Mouse (Mus musculus) skeletal muscle tissue, adult 2 months (tissue): ENCODE measurements around the gene Pde7b.

Experiments used
- DNase-seq: peaks from one replicate; pipeline ENCODE4 v3.0.0-alpha.2; 2012; ENCODE audit warnings: low read depth, low spot score

The Pde7b gene

GRCm38 (mm10) chr10:20495051-20495450 lies 229.8 kb downstream of the Pde7b start:
- no peak for DNase-seq

GRCm38 (mm10) chr10:20493826-20494455 lies 230.9 kb downstream of the Pde7b start:
- DNase-seq, result no peak

- no peak for DNase-seq
Measured at GRCm38 (mm10) chr10:20492216-20492964, 232.5 kb downstream of the Pde7b start.

GRCm38 (mm10) chr10:20490775-20491174 lies 234.1 kb downstream of the Pde7b start:
- no peak for DNase-seq

GRCm38 (mm10) chr10:20490281-20490680 lies 234.6 kb downstream of the Pde7b start:
- no peak for DNase-seq

- peak; percentile 91 for DNase-seq
Measured at GRCm38 (mm10) chr10:20486461-20487253, 238.2 kb downstream of the Pde7b start.

- DNase-seq, result no peak
Measured at GRCm38 (mm10) chr10:20485816-20486215, 239.1 kb downstream of the Pde7b start.

GRCm38 (mm10) chr10:20479481-20479880 lies 245.4 kb downstream of the Pde7b start:
- no peak for DNase-seq

- no peak for DNase-seq
Measured at GRCm38 (mm10) chr10:20478456-20478855, 246.4 kb downstream of the Pde7b start.

GRCm38 (mm10) chr10:20474831-20475230 lies 250.0 kb downstream of the Pde7b start:
- DNase-seq, result no peak

- no peak for DNase-seq
Measured at GRCm38 (mm10) chr10:20474036-20474435, 250.8 kb downstream of the Pde7b start.

- no peak for DNase-seq
Measured at GRCm38 (mm10) chr10:20473505-20473904, 251.4 kb downstream of the Pde7b start.

GRCm38 (mm10) chr10:20472007-20472406 lies 252.9 kb downstream of the Pde7b start:
- no peak for DNase-seq

GRCm38 (mm10) chr10:20464631-20465030 lies 260.2 kb downstream of the Pde7b start:
- DNase-seq, result no peak

- no peak for DNase-seq
Measured at GRCm38 (mm10) chr10:20463941-20464340, 260.9 kb downstream of the Pde7b start.

- no peak for DNase-seq
Measured at GRCm38 (mm10) chr10:20462596-20462995, 262.3 kb downstream of the Pde7b start.

- DNase-seq, result no peak
Measured at GRCm38 (mm10) chr10:20459657-20460350, 265.1 kb downstream of the Pde7b start.

GRCm38 (mm10) chr10:20459160-20459559 lies 265.7 kb downstream of the Pde7b start:
- no peak for DNase-seq

- DNase-seq, result no peak
Measured at GRCm38 (mm10) chr10:20454387-20455065, 270.4 kb downstream of the Pde7b start.

- no peak for DNase-seq
Measured at GRCm38 (mm10) chr10:20437428-20437827, 287.4 kb downstream of the Pde7b start.

GRCm38 (mm10) chr10:20437021-20437420 lies 287.9 kb downstream of the Pde7b start:
- no peak for DNase-seq
